Mouse (Mus musculus) splenic B cell, adult 2 months (primary cell): Measurements from ENCODE around the gene Vps39.

Source experiments
- DNase-seq: peaks from one replicate; pipeline ENCODE4 v3.0.0-alpha.2; 2011; ENCODE audit warnings: low read depth, low spot score
- H3K27me3 ChIP-seq: 2 replicates; pipeline ENCODE4 v1.6.1; 2012; ENCODE audit warnings: mild to moderate bottlenecking, low read length, moderate library complexity, mixed read lengths; ENCODE audit not compliant: control insufficient read depth, poor library complexity, insufficient read depth, severe bottlenecking
- H3K36me3 ChIP-seq: 2 replicates; pipeline ENCODE4 v1.6.1; 2012; ENCODE audit warnings: mild to moderate bottlenecking, low read length, moderate library complexity, mixed read lengths; ENCODE audit not compliant: control insufficient read depth, poor library complexity, insufficient read depth, severe bottlenecking

The Vps39 gene

GRCm38 (mm10) chr2:120283550-120283949 lies 69.4 kb downstream of the Vps39 start:
- H3K36me3 ChIP-seq: no peaks in the 10 kb centered on the region
- DNase-seq: no peak
- H3K27me3 ChIP-seq: no peaks in the 10 kb centered on the region

DNA sequence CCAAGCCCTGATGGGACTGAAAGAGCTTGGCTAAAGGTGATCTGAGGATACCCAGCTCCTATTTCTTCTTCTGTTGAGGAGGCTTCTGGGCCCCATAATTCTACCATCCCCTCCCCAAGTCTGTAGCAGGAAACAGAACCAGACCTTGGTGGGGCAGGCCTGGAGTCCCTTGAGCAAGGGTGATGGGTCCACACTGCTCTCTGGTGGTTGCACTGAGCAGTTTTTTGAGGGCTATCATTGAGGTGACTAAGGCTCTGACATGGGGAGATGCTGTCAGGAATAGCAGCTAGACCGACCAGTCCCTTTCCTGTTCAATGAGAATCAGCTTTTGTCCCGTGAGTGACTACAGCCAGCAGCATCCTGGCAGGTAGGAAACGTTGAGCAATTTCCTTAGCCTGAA lies 71.7 kb downstream of the Vps39 start:
- no peaks in the 10 kb centered on the region; the same call in 1 of the 2 replicates for H3K27me3 ChIP-seq
- no peak for DNase-seq

GRCm38 (mm10) chr2:120279961-120280360 lies 73.0 kb downstream of the Vps39 start:
- no peaks in the 10 kb centered on the region; the same call in 1 of the 2 replicates for H3K27me3 ChIP-seq
- no peaks in the 10 kb centered on the region for H3K36me3 ChIP-seq
- DNase-seq: peak; percentile 61

More for the DNA sequence above, 71.7 kb downstream of the Vps39 start:
- H3K36me3 ChIP-seq: no peaks in the 10 kb centered on the region

GRCm38 (mm10) chr2:120276951-120277350 lies 76.0 kb downstream of the Vps39 start:
- Histone ChIP-seq H3K27me3 (no peaks in the 10 kb centered on the region; the same call in 1 of the 2 replicates), H3K36me3 (no peaks in the 10 kb centered on the region)
- DNase-seq: no peak

DNA sequence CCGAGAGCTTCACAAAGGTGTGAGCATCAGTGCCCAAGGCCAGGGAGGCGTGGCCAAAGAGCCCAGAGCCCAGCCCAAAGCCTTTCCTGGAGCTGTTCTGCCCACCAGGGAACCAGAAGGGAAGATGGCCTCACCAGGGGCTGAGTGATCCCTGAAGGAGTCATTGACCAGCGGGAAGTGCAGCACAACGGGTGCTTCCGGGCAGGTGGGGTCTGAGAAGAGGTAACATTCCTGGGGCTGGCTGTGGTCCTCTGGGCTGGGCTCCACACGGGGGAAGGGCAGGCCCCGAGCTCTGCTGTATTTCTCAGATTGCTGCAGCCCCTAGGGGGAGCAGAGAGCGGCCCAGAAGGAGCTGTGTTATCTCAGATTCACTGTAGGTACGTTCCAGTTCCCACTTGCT lies 84.3 kb downstream of the Vps39 start:
- no peak for DNase-seq
- no peaks in the 10 kb centered on the region for H3K36me3 ChIP-seq
- no peaks in the 10 kb centered on the region for H3K27me3 ChIP-seq
